Mouse (Mus musculus) inflammation-experienced regulatory T-cells, adult 6 months (primary cell): ENCODE results near the gene Pak1. TPM values are rescaled to one million over a fixed set of nuclear protein-coding genes. Genes with fewer than 3 reads are reported as not detected.

ENCODE experiments used
- ATAC-seq: one replicate; pipeline ENCODE4 v1.8.0; 2017
- polyA plus RNA-seq, 3 experiments: library from polyadenylated mRNA; unstranded; fragments of 100-300 nt; shearing (Covaris generic); gene quantifications; one replicate each; pipeline ENCODE4 v1.2.1; 2017

Gene Pak1
- polyA plus RNA-seq, 3 experiments from 2014 or later: 1.7 to 4.1 (median 2.2) TPM

GRCm38 (mm10) chr7:97863512-97863911 is 75.2 kb downstream of the Pak1 start:
- no peak for ATAC-seq

GRCm38 (mm10) chr7:97864531-97864930 is 76.2 kb downstream of the Pak1 start:
- no peak for ATAC-seq

GRCm38 (mm10) chr7:97867866-97868265 is 79.5 kb downstream of the Pak1 start:
- ATAC-seq: no peak

GRCm38 (mm10) chr7:97868766-97869165 is 80.4 kb downstream of the Pak1 start:
- no peak for ATAC-seq

GRCm38 (mm10) chr7:97872396-97872795 is 84.1 kb downstream of the Pak1 start:
- ATAC-seq: no peak

GRCm38 (mm10) chr7:97873317-97873716 is 85.0 kb downstream of the Pak1 start:
- no peak for ATAC-seq

- peak; percentile 93 for ATAC-seq
Observed at GRCm38 (mm10) chr7:97877846-97878538, 89.7 kb downstream of the Pak1 start.

- ATAC-seq: no peak
Observed at GRCm38 (mm10) chr7:97911646-97912045, 123.3 kb downstream of the Pak1 start.

GRCm38 (mm10) chr7:97914833-97915516 is 126.6 kb downstream of the Pak1 start:
- ATAC-seq: no peak

- no peak for ATAC-seq
Observed at GRCm38 (mm10) chr7:97919742-97920141, 131.4 kb downstream of the Pak1 start, which contains the start of gene Gdpd4. Gdpd4 (plus strand) TSS chr7:97919955.

GRCm38 (mm10) chr7:97925819-97926218 is 137.5 kb downstream of the Pak1 start:
- ATAC-seq: peak; percentile 38

- no peak for ATAC-seq
Observed at GRCm38 (mm10) chr7:97926978-97927377, 138.6 kb downstream of the Pak1 start.

- no peak for ATAC-seq
Observed at GRCm38 (mm10) chr7:97944485-97944884, 156.1 kb downstream of the Pak1 start.

Other genes starting within 250 kb of the Pak1 start
- gene Aamdc, start 209.0 kb upstream of the Pak1 start, polyA plus RNA-seq: 10 to 100 TPM; 30.3 to 51.0 (median 45.9) TPM
- 10 to 100 TPM; 22.5 to 31.6 (median 30.1) TPM for gene Rsf1, start 208.7 kb upstream of the Pak1 start, polyA plus RNA-seq
- gene Clns1a, start 91.9 kb upstream of the Pak1 start, polyA plus RNA-seq: 10 to 100 TPM; 86.2 to 95.6 (median 88.7) TPM
- 1 to 10 TPM in 2 of 3 experiments, under 1 TPM in 1; 0.48 to 1.3 (median 1.1) TPM for gene Aqp11, start 50.3 kb upstream of the Pak1 start, polyA plus RNA-seq
- not detected for gene Gdpd4, start 131.4 kb downstream of the Pak1 start, polyA plus RNA-seq